Mouse (Mus musculus) intestine, embryonic 15.5 days (tissue): ENCODE data around the gene Afdn. TPM values are rescaled to one million over a fixed set of nuclear protein-coding genes. Genes with fewer than 3 reads are reported as not detected.

Source experiments
- ATAC-seq: fragments of 200-750 bp; cut with Nextera tagmentation; 2 replicates; pipeline ENCODE4 v1.8.0; 2017; ENCODE audit warnings: moderate TSS enrichment, moderate library complexity
- H3K27ac ChIP-seq: fragments of 300-500 bp; sonication (generic); 2 replicates; pipeline ENCODE4 v1.5.1; 2015; ENCODE audit warnings: mild to moderate bottlenecking, inconsistent platforms
- H3K27me3 ChIP-seq: fragments of 300-500 bp; sonication (generic); replicated peaks from 2 replicates; pipeline ENCODE4 v1.6.1; 2015; ENCODE audit warnings: inconsistent platforms
- H3K36me3 ChIP-seq: fragments of 300-500 bp; sonication (generic); 2 replicates; pipeline ENCODE4 v1.6.1; 2015; ENCODE audit warnings: inconsistent platforms
- H3K4me1 ChIP-seq: fragments of 300-500 bp; sonication (generic); replicated peaks from 2 replicates; pipeline ENCODE4 v1.6.1; 2015; ENCODE audit warnings: inconsistent platforms
- H3K4me2 ChIP-seq: fragments of 300-500 bp; sonication (generic); replicated peaks from 2 replicates; pipeline ENCODE4 v1.6.1; 2015; ENCODE audit warnings: mild to moderate bottlenecking, inconsistent platforms
- H3K4me3 ChIP-seq: fragments of 300-500 bp; sonication (generic); replicated peaks from 2 replicates; pipeline ENCODE4 v1.5.1; 2015; ENCODE audit warnings: inconsistent platforms
- H3K9ac ChIP-seq: fragments of 300-500 bp; sonication (generic); 2 replicates; pipeline ENCODE4 v1.6.1; 2015; ENCODE audit warnings: inconsistent platforms
- H3K9me3 ChIP-seq: fragments of 300-500 bp; sonication (generic); 2 replicates; pipeline ENCODE4 v1.6.1; 2016; ENCODE audit warnings: inconsistent platforms
- WGBS: fragments of 180-500 bp; shearing (Covaris S2); methylation state at CpG from one replicate; pipeline ENCODE4 v1.1.7; 2015; 5-methylcytosine and 5-hydroxymethylcytosine counted together
- polyA plus RNA-seq: library from polyadenylated mRNA; unstranded; fragments of >200 nt; fragmentation: Nextera tagmentation; extraction: Ambion mirVana; gene quantifications from 2 replicates; pipeline ENCODE4 v1.2.1, GENCODE M21; 2015

Gene Afdn
- polyA plus RNA-seq, 1 experiment from 2014 or later = 84.9 TPM

GRCm38 (mm10) chr17:13856429-13857090 is 96.2 kb downstream of the Afdn start:
- H3K4me2 ChIP-seq = no peak overlapping the region
- H3K27ac ChIP-seq = no peak overlapping the region
- no peaks in the 10 kb centered on the region for H3K9me3 ChIP-seq
- whole genome bisulfite sequencing = 85% methylated on average over 5 of the region's 5 CpGs
- H3K27me3 ChIP-seq = no peaks in the 10 kb centered on the region
- ATAC-seq = no peak
- H3K36me3 ChIP-seq = peaks cover 10% of the 10 kb centered on the region; the same call in 1 of the 2 replicates
- no peaks in the 10 kb centered on the region for H3K4me1 ChIP-seq
- H3K4me3 ChIP-seq = no peak overlapping the region
- no peak overlapping the region for H3K9ac ChIP-seq

- Histone ChIP-seq H3K4me2 (no peak overlapping the region), H3K36me3 (peaks cover 9% of the 10 kb centered on the region), H3K27ac (no peak overlapping the region), H3K27me3 (no peaks in the 10 kb centered on the region), H3K4me1 (0 out of 2 replicates have a peak, but pooled peaks cover 5% of the 10 kb centered on the region), H3K9ac (no peak overlapping the region), H3K9me3 (no peaks in the 10 kb centered on the region), H3K4me3 (no peak overlapping the region)
- no peak for ATAC-seq
- 87% methylated on average over 5 of the region's 5 CpGs for WGBS
Observed at GRCm38 (mm10) chr17:13865340-13865739, 105.0 kb downstream of the Afdn start.

- Histone ChIP-seq H3K27ac (peak overlapping the region; percentile 46), H3K27me3 (no peaks in the 10 kb centered on the region), H3K9ac (no peak overlapping the region), H3K4me1 (0 out of 2 replicates have a peak, but pooled peaks cover 5% of the 10 kb centered on the region), H3K4me2 (peak overlapping the region; percentile 41; the same call in 1 of the 2 replicates), H3K9me3 (no peaks in the 10 kb centered on the region), H3K36me3 (peaks cover 7% of the 10 kb centered on the region; the same call in 1 of the 2 replicates), H3K4me3 (no peak overlapping the region)
- ATAC-seq = peak; percentile 23
- 48% methylated on average over 3 of the region's 3 CpGs for WGBS
Observed at GRCm38 (mm10) chr17:13866951-13867351, 106.6 kb downstream of the Afdn start.

- Histone ChIP-seq H3K27ac (peak overlapping the region; percentile 46), H3K9ac (no peak overlapping the region), H3K4me2 (peak overlapping the region; percentile 41; the same call in 1 of the 2 replicates), H3K9me3 (no peaks in the 10 kb centered on the region), H3K4me1 (0 out of 2 replicates have a peak, but pooled peaks cover 5% of the 10 kb centered on the region), H3K27me3 (no peaks in the 10 kb centered on the region), H3K4me3 (no peak overlapping the region), H3K36me3 (peaks cover 7% of the 10 kb centered on the region; the same call in 1 of the 2 replicates)
- peak; percentile 97 for ATAC-seq
- WGBS = 33% methylated on average over 6 of the region's 6 CpGs
Observed at GRCm38 (mm10) chr17:13867475-13867874, 107.1 kb downstream of the Afdn start.

- Histone ChIP-seq H3K4me1 (0 out of 2 replicates have a peak, but pooled peaks cover 5% of the 10 kb centered on the region), H3K4me3 (no peak overlapping the region), H3K9ac (no peak overlapping the region), H3K36me3 (0 out of 2 replicates have a peak, but pooled peaks cover 4% of the 10 kb centered on the region), H3K27ac (no peak overlapping the region), H3K4me2 (no peak overlapping the region), H3K27me3 (no peaks in the 10 kb centered on the region), H3K9me3 (no peaks in the 10 kb centered on the region)
- WGBS = 88% methylated on average over 1 of the region's 1 CpGs
- ATAC-seq = no peak
Observed at GRCm38 (mm10) chr17:13870236-13870635, 109.9 kb downstream of the Afdn start.

GRCm38 (mm10) chr17:13874245-13874644 is 113.9 kb downstream of the Afdn start:
- Histone ChIP-seq H3K27me3 (no peaks in the 10 kb centered on the region), H3K4me2 (no peak overlapping the region), H3K27ac (no peak overlapping the region), H3K4me3 (no peak overlapping the region), H3K4me1 (no peaks in the 10 kb centered on the region), H3K9ac (no peak overlapping the region), H3K9me3 (no peaks in the 10 kb centered on the region), H3K36me3 (0 out of 2 replicates have a peak, but pooled peaks cover 4% of the 10 kb centered on the region)
- 92% methylated on average over 1 of the region's 1 CpGs for WGBS
- ATAC-seq = no peak

GRCm38 (mm10) chr17:13877460-13877859 is 117.1 kb downstream of the Afdn start:
- Histone ChIP-seq H3K9ac (no peak overlapping the region), H3K4me2 (no peak overlapping the region), H3K27ac (no peak overlapping the region), H3K36me3 (peaks cover 3% of the 10 kb centered on the region; the same call in 1 of the 2 replicates), H3K27me3 (no peaks in the 10 kb centered on the region), H3K9me3 (no peaks in the 10 kb centered on the region), H3K4me3 (no peak overlapping the region), H3K4me1 (no peaks in the 10 kb centered on the region)
- ATAC-seq = no peak

GRCm38 (mm10) chr17:13879731-13880130 is 119.4 kb downstream of the Afdn start:
- Histone ChIP-seq H3K4me3 (no peak overlapping the region), H3K9me3 (no peaks in the 10 kb centered on the region), H3K27ac (no peak overlapping the region), H3K9ac (no peak overlapping the region), H3K36me3 (peaks cover 3% of the 10 kb centered on the region; the same call in 1 of the 2 replicates), H3K27me3 (no peaks in the 10 kb centered on the region), H3K4me1 (no peaks in the 10 kb centered on the region), H3K4me2 (no peak overlapping the region)
- WGBS = 89% methylated on average over 1 of the region's 1 CpGs
- ATAC-seq = no peak

- Histone ChIP-seq H3K4me1 (no peaks in the 10 kb centered on the region), H3K27ac (no peak overlapping the region), H3K4me3 (no peak overlapping the region), H3K9ac (no peak overlapping the region), H3K36me3 (peaks cover 10% of the 10 kb centered on the region; the same call in 1 of the 2 replicates), H3K9me3 (no peaks in the 10 kb centered on the region), H3K27me3 (no peaks in the 10 kb centered on the region), H3K4me2 (no peak overlapping the region)
- ATAC-seq = no peak
- WGBS = 64% methylated on average over 5 of the region's 5 CpGs
Observed at GRCm38 (mm10) chr17:13883540-13883939, 123.2 kb downstream of the Afdn start.

GRCm38 (mm10) chr17:13889818-13890434 is 129.6 kb downstream of the Afdn start:
- 78% methylated on average over 7 of the region's 7 CpGs for WGBS
- H3K27ac ChIP-seq = no peak overlapping the region

GRCm38 (mm10) chr17:13890932-13891331 is 130.6 kb downstream of the Afdn start:
- H3K9me3 ChIP-seq = no peaks in the 10 kb centered on the region
- no peak overlapping the region for H3K27ac ChIP-seq
- no peaks in the 10 kb centered on the region for H3K27me3 ChIP-seq
- no peak for ATAC-seq
- peaks cover 6% of the 10 kb centered on the region; the same call in 1 of the 2 replicates for H3K36me3 ChIP-seq
- H3K4me1 ChIP-seq = no peaks in the 10 kb centered on the region
- no peak overlapping the region for H3K4me3 ChIP-seq
- H3K9ac ChIP-seq = no peak overlapping the region
- H3K4me2 ChIP-seq = no peak overlapping the region
- WGBS = 51% methylated on average over 1 of the region's 1 CpGs

More at GRCm38 (mm10) chr17:13889818-13890434, 129.6 kb downstream of the Afdn start:
- H3K9ac ChIP-seq = no peak overlapping the region
- no peaks in the 10 kb centered on the region for H3K4me1 ChIP-seq
- no peaks in the 10 kb centered on the region for H3K27me3 ChIP-seq
- H3K4me3 ChIP-seq = no peak overlapping the region
- ATAC-seq = no peak
- H3K36me3 ChIP-seq = peaks cover 6% of the 10 kb centered on the region; the same call in 1 of the 2 replicates
- no peak overlapping the region for H3K4me2 ChIP-seq
- H3K9me3 ChIP-seq = no peaks in the 10 kb centered on the region

- Histone ChIP-seq H3K9me3 (no peaks in the 10 kb centered on the region), H3K36me3 (peaks cover 9% of the 10 kb centered on the region; the same call in 1 of the 2 replicates), H3K4me2 (no peak overlapping the region), H3K27ac (no peak overlapping the region), H3K4me3 (no peak overlapping the region), H3K9ac (no peak overlapping the region), H3K4me1 (no peaks in the 10 kb centered on the region), H3K27me3 (no peaks in the 10 kb centered on the region)
- 84% methylated on average over 17 of the region's 17 CpGs for WGBS
- ATAC-seq = no peak
Observed at GRCm38 (mm10) chr17:13898838-13899237, 138.5 kb downstream of the Afdn start.
